Mouse (Mus musculus) hematopoietic multipotent progenitor cell, adult 10-12 weeks (in vitro differentiated cells): ENCODE results near the gene Dcaf11. TPM values are rescaled to one million over a fixed set of nuclear protein-coding genes. Genes with fewer than 3 reads are reported as not detected.

Experiments
- polyA plus RNA-seq: library from polyadenylated mRNA; stranded (reverse); fragments of >175 nt; gene quantifications from 2 replicates; pipeline ENCODE4 v1.2.3, GENCODE M21; 2012; ENCODE audit warnings: low replicate concordance

The Dcaf11 gene
- 66.7 and 69.0 TPM in 2 replicates for polyA plus RNA-seq

GRCm38 (mm10) chr14:55559799-55560201 lies at the start of gene Dcaf11:
Gene Dcaf11, plus strand, starts transcription at chr14:55560006.

GRCm38 (mm10) chr14:55510125-55510731 lies 49.6 kb upstream of the Dcaf11 start, which contains the start of gene Cpne6:
Gene Cpne6, plus strand, starts transcription at chr14:55510445.

GRCm38 (mm10) chr14:55524785-55525184 lies 35.0 kb upstream of the Dcaf11 start, which contains the start of gene Nrl:
Gene Nrl, minus strand, starts transcription at chr14:55524981.

GRCm38 (mm10) chr14:55540067-55540786 lies 19.6 kb upstream of the Dcaf11 start, which contains the start of gene Pck2:
Gene Pck2, plus strand, starts transcription at chr14:55540266.

GRCm38 (mm10) chr14:55560202-55561073 lies 632 bp downstream of the Dcaf11 start, which contains the start of gene A730061H03Rik:
Gene A730061H03Rik, minus strand, starts transcription at chr14:55560406.

GRCm38 (mm10) chr14:55575302-55575701 lies 15.5 kb downstream of the Dcaf11 start, which contains the start of gene Fitm1:
Gene Fitm1, plus strand, starts transcription at chr14:55575617.

GRCm38 (mm10) chr14:55577871-55578667 lies 18.3 kb downstream of the Dcaf11 start, which contains the start of gene Psme1:
Gene Psme1, plus strand, starts transcription at chr14:55578123.

GRCm38 (mm10) chr14:55584702-55585565 lies 25.1 kb downstream of the Dcaf11 start, which contains the start of gene Emc9:
Gene Emc9, minus strand, starts transcription at chr14:55585302.

GRCm38 (mm10) chr14:55590748-55591330 lies 31.0 kb downstream of the Dcaf11 start, which contains the start of gene Psme2:
Gene Psme2, minus strand, starts transcription at chr14:55591113.

GRCm38 (mm10) chr14:55591331-55591891 lies 31.6 kb downstream of the Dcaf11 start, which contains the start of gene Rnf31:
Gene Rnf31, plus strand, starts transcription at chr14:55591708.

GRCm38 (mm10) chr14:55603271-55603632 lies 43.4 kb downstream of the Dcaf11 start, which contains the start of gene Irf9:
Gene Irf9, plus strand, starts transcription at chr14:55603571.

GRCm38 (mm10) chr14:55617822-55618221 lies 58.0 kb downstream of the Dcaf11 start, which contains the start of gene Rec8:
Gene Rec8, plus strand, starts transcription at chr14:55618037.

Other genes with a start within 250 kb of the Dcaf11 start
- 25.8 and 52.4 TPM in 2 replicates for gene Dhrs4, start 81.2 kb upstream of the Dcaf11 start, polyA plus RNA-seq
- gene Carmil3, start 69.4 kb upstream of the Dcaf11 start, polyA plus RNA-seq = 3.4 and 6.3 TPM in 2 replicates
- gene Cpne6, start 49.6 kb upstream of the Dcaf11 start, polyA plus RNA-seq = not detected in 2 replicates
- not detected in 2 replicates for gene Nrl, start 35.0 kb upstream of the Dcaf11 start, polyA plus RNA-seq
- gene Pck2, start 19.7 kb upstream of the Dcaf11 start, polyA plus RNA-seq = 40.5 and 60.9 TPM in 2 replicates
- 2.0 TPM in 1 of 2 replicates, not detected in the other for gene A730061H03Rik, start 400 bp downstream of the Dcaf11 start, polyA plus RNA-seq
- gene Fitm1, start 15.6 kb downstream of the Dcaf11 start, polyA plus RNA-seq = 0.33 TPM in 1 of 2 replicates, not detected in the other
- 226 and 353 TPM in 2 replicates for gene Psme1, start 18.1 kb downstream of the Dcaf11 start, polyA plus RNA-seq
- gene Emc9, start 25.3 kb downstream of the Dcaf11 start, polyA plus RNA-seq = 10.0 and 14.4 TPM in 2 replicates
- gene Psme2, start 31.1 kb downstream of the Dcaf11 start, polyA plus RNA-seq = 65.8 and 135 TPM in 2 replicates
- gene Rnf31, start 31.7 kb downstream of the Dcaf11 start, polyA plus RNA-seq = 46.9 and 59.8 TPM in 2 replicates
- gene Irf9, start 43.6 kb downstream of the Dcaf11 start, polyA plus RNA-seq = 35.4 and 179 TPM in 2 replicates
- gene Rec8, start 58.0 kb downstream of the Dcaf11 start, polyA plus RNA-seq = 0.49 and 0.84 TPM in 2 replicates
- gene Ipo4, start 76.0 kb downstream of the Dcaf11 start, polyA plus RNA-seq = 14.0 and 57.8 TPM in 2 replicates
- gene Gm49378, start 77.9 kb downstream of the Dcaf11 start, polyA plus RNA-seq = 3.7 TPM in 1 of 2 replicates, not detected in the other
- gene Tm9sf1, start 83.8 kb downstream of the Dcaf11 start, polyA plus RNA-seq = 14.0 and 32.8 TPM in 2 replicates
- gene Tssk4, start 90.2 kb downstream of the Dcaf11 start, polyA plus RNA-seq = 0.45 and 0.48 TPM in 2 replicates
- 18.5 and 23.8 TPM in 2 replicates for gene Mdp1, start 100.5 kb downstream of the Dcaf11 start, polyA plus RNA-seq
- gene Gmpr2, start 111.9 kb downstream of the Dcaf11 start, polyA plus RNA-seq = 5.9 and 22.3 TPM in 2 replicates
- 36.9 and 68.6 TPM in 2 replicates for gene Nedd8, start 112.1 kb downstream of the Dcaf11 start, polyA plus RNA-seq
- gene Tinf2, start 121.8 kb downstream of the Dcaf11 start, polyA plus RNA-seq = 48.2 and 59.6 TPM in 2 replicates
- 13.8 and 16.6 TPM in 2 replicates for gene Tgm1, start 153.9 kb downstream of the Dcaf11 start, polyA plus RNA-seq
- 27.4 and 45.7 TPM in 2 replicates for gene Rabggta, start 162.3 kb downstream of the Dcaf11 start, polyA plus RNA-seq
- gene Dhrs1, start 185.7 kb downstream of the Dcaf11 start, polyA plus RNA-seq = 8.3 and 9.9 TPM in 2 replicates
- gene Nop9, start 185.7 kb downstream of the Dcaf11 start, polyA plus RNA-seq = 16.1 and 20.1 TPM in 2 replicates
- 0.11 and 0.15 TPM in 2 replicates for gene Cideb, start 198.5 kb downstream of the Dcaf11 start, polyA plus RNA-seq
- 0.13 and 0.56 TPM in 2 replicates for gene Ltb4r2, start 201.4 kb downstream of the Dcaf11 start, polyA plus RNA-seq
- gene Ltb4r1, start 206.0 kb downstream of the Dcaf11 start, polyA plus RNA-seq = 4.6 and 38.8 TPM in 2 replicates
- gene Adcy4, start 224.1 kb downstream of the Dcaf11 start, polyA plus RNA-seq = 0.45 and 1.2 TPM in 2 replicates
- 43.4 and 85.4 TPM in 2 replicates for gene Ripk3, start 228.9 kb downstream of the Dcaf11 start, polyA plus RNA-seq